Mouse (Mus musculus): ENCODE measurements around the gene Rpap3. TPM values are rescaled to one million over a fixed set of nuclear protein-coding genes. Genes with fewer than 3 reads are reported as not detected.

The Rpap3 gene
- 11.7 TPM for polyA plus RNA-seq (2012; fragmentation: generic; extraction: Trizol)

DNA sequence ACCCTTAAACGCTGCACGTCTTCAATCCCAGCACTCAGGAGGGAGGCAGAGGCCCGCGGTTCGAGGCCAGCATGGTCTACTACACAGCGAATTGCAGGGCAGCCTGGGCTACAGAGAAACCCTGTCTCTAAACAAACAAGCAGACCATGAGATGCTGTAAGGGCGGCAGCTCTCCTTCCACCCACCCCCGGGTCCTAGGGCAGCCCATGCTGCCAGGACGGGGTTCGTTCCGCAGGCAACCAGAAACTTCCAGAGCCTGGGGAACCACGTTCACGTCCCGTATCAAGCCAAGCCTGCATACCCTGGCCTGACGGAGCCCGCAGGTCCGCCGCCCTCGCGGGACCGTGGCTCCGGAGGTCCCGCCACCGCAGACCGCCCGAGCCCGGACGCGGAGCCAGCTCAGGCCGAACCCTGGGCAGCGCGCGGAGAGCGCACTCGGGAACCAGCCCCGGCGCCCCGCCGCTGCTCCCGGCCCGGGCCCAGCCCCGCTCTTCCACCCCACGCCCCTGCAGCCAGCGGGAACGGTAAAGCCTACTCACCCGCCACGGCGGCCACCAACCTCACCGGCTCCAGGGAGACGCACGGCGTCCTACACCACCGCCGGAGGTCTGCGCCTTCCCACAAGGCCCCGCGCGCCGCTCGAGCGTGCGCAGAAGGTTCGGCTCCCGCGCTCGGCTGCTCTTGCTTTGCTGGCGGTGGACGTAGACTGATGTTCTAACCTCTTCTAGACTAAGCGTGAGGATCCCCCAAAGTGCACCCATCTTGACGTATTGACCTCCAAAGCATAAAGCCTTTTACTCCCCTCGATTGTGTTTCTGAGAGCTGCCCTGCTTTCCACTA, at the start of gene Rpap3:
Gene Rpap3, minus strand, starts transcription at position 615 of the 840 bp plus-strand sequence.
- peak within 1 kb of the TSS; percentile 57 for H3K4me3 ChIP-seq
- peak within 1 kb of the TSS; percentile 68 for H3ac ChIP-seq (ENCODE audit: control insufficient read depth, insufficient read length)
- peaks cover 2% of the 10 kb centered on the region for H3K36me3 ChIP-seq (ENCODE audit: control insufficient read depth, insufficient read depth)
- H3K4me2 ChIP-seq (ENCODE audit: low read depth), result peak within 1 kb of the TSS; percentile 98
- TF ChIP-seq POLR2AphosphoS2 (IDR thresholded peaks at IDR 0.05; ENCODE audit: insufficient read length, low read depth), result peak; percentile 84
- TF ChIP-seq CEBPB (IDR thresholded peaks at IDR 0.05; ENCODE audit: insufficient read depth, poor library complexity, severe bottlenecking), result no peak
- no peak for TF ChIP-seq TCF12 (IDR thresholded peaks at IDR 0.05; ENCODE audit: insufficient read depth, poor library complexity, severe bottlenecking)
- peak; percentile 92 for TF ChIP-seq POLR2A (IDR thresholded peaks at IDR 0.05; ENCODE audit: insufficient read length, low read depth)
- TF ChIP-seq SRF (IDR thresholded peaks at IDR 0.05; ENCODE audit: control insufficient read depth, insufficient read length, low read depth), result no peak
- no peak for TF ChIP-seq E2F4 (IDR thresholded peaks at IDR 0.05; ENCODE audit: insufficient read depth)
- TF ChIP-seq MYOG (IDR thresholded peaks at IDR 0.05; ENCODE audit: control insufficient read depth in 1 of 3, insufficient read depth in 1 of 3, insufficient read length in 2 of 3, low read depth in 2 of 3), result no peak
- no peak for TF ChIP-seq REST (IDR thresholded peaks at IDR 0.05; ENCODE audit: insufficient read depth, insufficient read length)
- TF ChIP-seq USF1 (IDR thresholded peaks at IDR 0.05; ENCODE audit: low read depth), result no peak
- peaks cover 18% of the 10 kb centered on the region for H3K79me2 ChIP-seq (ENCODE audit: control insufficient read depth, insufficient read depth)
- no peaks in the 10 kb centered on the region for H3K27me3 ChIP-seq (ENCODE audit: control insufficient read depth, insufficient read depth, insufficient read length)

GRCm38 (mm10) chr15:97755361-97755760, 49.7 kb upstream of the Rpap3 start:
- no peaks in the 10 kb centered on the region for H3K36me3 ChIP-seq (ENCODE audit: control insufficient read depth, insufficient read depth)
- no peak for TF ChIP-seq REST (IDR thresholded peaks at IDR 0.05; ENCODE audit: insufficient read depth, insufficient read length)
- TF ChIP-seq USF1 (IDR thresholded peaks at IDR 0.05; ENCODE audit: low read depth), result no peak
- TF ChIP-seq CEBPB (IDR thresholded peaks at IDR 0.05; ENCODE audit: insufficient read depth, poor library complexity, severe bottlenecking), result no peak
- no peaks in the 10 kb centered on the region for H3K79me2 ChIP-seq (ENCODE audit: control insufficient read depth, insufficient read depth)
- no peak overlapping the region for H3K4me2 ChIP-seq (ENCODE audit: low read depth)
- H3K27me3 ChIP-seq (ENCODE audit: control insufficient read depth, insufficient read depth, insufficient read length), result peaks cover 40% of the 10 kb centered on the region
- H3K4me3 ChIP-seq, result no peak overlapping the region
- H3ac ChIP-seq (ENCODE audit: control insufficient read depth, insufficient read length), result no peak overlapping the region

GRCm38 (mm10) chr15:97754476-97754875, 48.9 kb upstream of the Rpap3 start:
- Histone ChIP-seq H3K79me2 (ENCODE audit: control insufficient read depth, insufficient read depth) (no peaks in the 10 kb centered on the region), H3K4me2 (ENCODE audit: low read depth) (no peak overlapping the region), H3K36me3 (ENCODE audit: control insufficient read depth, insufficient read depth) (no peaks in the 10 kb centered on the region), H3K4me3 (no peak overlapping the region), H3K27me3 (ENCODE audit: control insufficient read depth, insufficient read depth, insufficient read length) (peaks cover 39% of the 10 kb centered on the region), H3ac (ENCODE audit: control insufficient read depth, insufficient read length) (no peak overlapping the region)
- TF ChIP-seq REST (IDR thresholded peaks at IDR 0.05; ENCODE audit: insufficient read depth, insufficient read length) (no peak), POLR2A (IDR thresholded peaks at IDR 0.05; ENCODE audit: insufficient read length, low read depth) (no peak), CEBPB (IDR thresholded peaks at IDR 0.05; ENCODE audit: insufficient read depth, poor library complexity, severe bottlenecking) (no peak), TCF3 (IDR thresholded peaks at IDR 0.05; ENCODE audit: insufficient read length, low read depth) (no peak), MAX (IDR thresholded peaks at IDR 0.05; ENCODE audit: low read depth) (no peak), E2F4 (IDR thresholded peaks at IDR 0.05; ENCODE audit: insufficient read depth) (no peak), TCF12 (IDR thresholded peaks at IDR 0.05; ENCODE audit: insufficient read depth, poor library complexity, severe bottlenecking) (no peak), POLR2AphosphoS2 (IDR thresholded peaks at IDR 0.05; ENCODE audit: insufficient read length, low read depth) (no peak), USF1 (IDR thresholded peaks at IDR 0.05; ENCODE audit: low read depth) (no peak), SRF (IDR thresholded peaks at IDR 0.05; ENCODE audit: control insufficient read depth, insufficient read length, low read depth) (no peak), MYOG (IDR thresholded peaks at IDR 0.05; ENCODE audit: control insufficient read depth in 1 of 3, insufficient read depth in 1 of 3, insufficient read length in 2 of 3, low read depth in 2 of 3) (no peak), MYOD1 (IDR thresholded peaks at IDR 0.05; ENCODE audit: control insufficient read depth in 1 of 3, insufficient read length in 2 of 3, low read depth in 2 of 3) (no peak)

DNA sequence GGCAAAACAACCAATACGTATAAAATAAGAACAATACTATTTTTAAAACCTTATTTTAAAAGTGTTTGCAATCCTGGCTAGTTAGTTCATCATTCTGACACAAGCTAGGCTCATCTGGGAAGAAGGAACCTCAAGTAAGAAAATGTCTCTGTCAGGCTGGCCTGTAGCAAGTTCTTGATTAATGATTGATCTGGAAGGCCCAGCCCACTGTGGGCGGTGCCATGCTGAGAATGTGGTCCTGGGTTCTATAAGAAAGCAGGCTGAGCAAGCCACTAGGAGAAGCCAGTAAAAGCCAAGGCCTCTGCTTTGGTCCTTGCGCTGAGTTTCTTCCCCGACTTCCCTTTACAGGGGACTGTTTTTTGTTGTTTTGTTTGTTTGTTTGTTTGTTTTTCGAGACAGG, 46.9 kb upstream of the Rpap3 start:
- Histone ChIP-seq H3K36me3 (ENCODE audit: control insufficient read depth, insufficient read depth) (no peaks in the 10 kb centered on the region), H3K4me2 (ENCODE audit: low read depth) (no peak overlapping the region), H3ac (ENCODE audit: control insufficient read depth, insufficient read length) (no peak overlapping the region), H3K4me3 (no peak overlapping the region), H3K27me3 (ENCODE audit: control insufficient read depth, insufficient read depth, insufficient read length) (peaks cover 34% of the 10 kb centered on the region), H3K79me2 (ENCODE audit: control insufficient read depth, insufficient read depth) (no peaks in the 10 kb centered on the region)
- no peak for TF ChIP-seq MAX (IDR thresholded peaks at IDR 0.05; ENCODE audit: low read depth)
- TF ChIP-seq MYOG (IDR thresholded peaks at IDR 0.05; ENCODE audit: control insufficient read depth in 1 of 3, insufficient read depth in 1 of 3, insufficient read length in 2 of 3, low read depth in 2 of 3), result no peak
- TF ChIP-seq TCF12 (IDR thresholded peaks at IDR 0.05; ENCODE audit: insufficient read depth, poor library complexity, severe bottlenecking), result no peak
- no peak for TF ChIP-seq SRF (IDR thresholded peaks at IDR 0.05; ENCODE audit: control insufficient read depth, insufficient read length, low read depth)
- TF ChIP-seq USF1 (IDR thresholded peaks at IDR 0.05; ENCODE audit: low read depth), result no peak
- TF ChIP-seq CEBPB (IDR thresholded peaks at IDR 0.05; ENCODE audit: insufficient read depth, poor library complexity, severe bottlenecking), result no peak
- TF ChIP-seq TCF3 (IDR thresholded peaks at IDR 0.05; ENCODE audit: insufficient read length, low read depth), result no peak
- TF ChIP-seq MYOD1 (IDR thresholded peaks at IDR 0.05; ENCODE audit: control insufficient read depth in 1 of 3, insufficient read length in 2 of 3, low read depth in 2 of 3), result no peak
- TF ChIP-seq POLR2A (IDR thresholded peaks at IDR 0.05; ENCODE audit: insufficient read length, low read depth), result no peak
- no peak for TF ChIP-seq REST (IDR thresholded peaks at IDR 0.05; ENCODE audit: insufficient read depth, insufficient read length)
- TF ChIP-seq POLR2AphosphoS2 (IDR thresholded peaks at IDR 0.05; ENCODE audit: insufficient read length, low read depth), result no peak
- TF ChIP-seq E2F4 (IDR thresholded peaks at IDR 0.05; ENCODE audit: insufficient read depth), result no peak

Measured in myocyte (in vitro differentiated cells).